Mouse (Mus musculus) erythroblast, embryonic 14.5 days (primary cell): ENCODE data around the gene Rapgef6.

ENCODE experiments used
- GATA1 ChIP-seq: IDR thresholded peaks from 2 replicates; pipeline ENCODE4 v1.6.1; 2012; ENCODE audit warnings: low read length, inconsistent platforms, mixed read lengths
- TAL1 ChIP-seq: IDR thresholded peaks from 3 replicates; pipeline ENCODE4 v1.6.1; 2012; ENCODE audit warnings: low read length, inconsistent platforms, mixed read lengths

- TF ChIP-seq TAL1, result no peak
- TF ChIP-seq GATA1, result no peak
Measured at GRCm38 (mm10) chr11:54730931-54731330, 208.3 kb downstream of the Rapgef6 start.
